Mouse (Mus musculus) CH12.LX (cell line): ENCODE measurements around the gene Arid5b. TPM values are rescaled to one million over a fixed set of nuclear protein-coding genes. Genes with fewer than 3 reads are reported as not detected.

Source experiments
- DNase-seq: peaks from one replicate; pipeline ENCODE4 v3.0.0-alpha.2; 2013; ENCODE audit errors: extremely low read depth
- H3K27ac ChIP-seq: 2 replicates; pipeline ENCODE4 v1.5.1; 2012; ENCODE audit warnings: low read depth, mild to moderate bottlenecking, control low read depth, moderate library complexity; ENCODE audit not compliant: insufficient read depth
- H3K27me3 ChIP-seq: replicated peaks from 2 replicates; pipeline ENCODE3; 2012; ENCODE audit warnings: inconsistent platforms
- H3K36me3 ChIP-seq, 2 experiments: replicated peaks in 1 of 2; 2 replicates each; pipeline versions ENCODE3 to v1.6.1; 2012; ENCODE audit warnings: inconsistent platforms in 1 of 2, low read length in 1 of 2, mild to moderate bottlenecking in 1 of 2, mixed read lengths in 1 of 2, moderate library complexity in 1 of 2; ENCODE audit not compliant: control insufficient read depth in 1 of 2, insufficient read depth in 1 of 2
- H3K4me1 ChIP-seq, 2 experiments: 2 replicates each; pipeline ENCODE4 v1.6.1; 2012; ENCODE audit warnings: inconsistent platforms in 1 of 2, moderate library complexity in 1 of 2; ENCODE audit not compliant: insufficient read depth in 2 of 2, control insufficient read depth in 1 of 2
- H3K4me2 ChIP-seq: 2 replicates; pipeline ENCODE4 v1.6.1; 2012; ENCODE audit warnings: low read depth, mild to moderate bottlenecking, control low read depth; ENCODE audit not compliant: poor library complexity, insufficient read depth, severe bottlenecking
- H3K4me3 ChIP-seq, 3 experiments: fragments of 150-350 bp in 1 of 3; sonication (generic) in 1 of 3; replicated peaks in 1 of 3; 2 replicates each; pipeline versions ENCODE3 to v1.5.1; 2011 to 2012; ENCODE audit warnings: low read depth in 2 of 3, low read length in 2 of 3, mild to moderate bottlenecking in 2 of 3, moderate library complexity in 2 of 3, control low read depth in 1 of 3, improper control_type of control experiment in 1 of 3, inconsistent platforms in 1 of 3, mixed read lengths in 1 of 3; ENCODE audit not compliant: poor library complexity in 1 of 3
- H3K79me2 ChIP-seq: replicated peaks from 2 replicates; pipeline ENCODE4 v1.6.1; 2012; ENCODE audit warnings: mild to moderate bottlenecking, moderate library complexity; ENCODE audit not compliant: control insufficient read depth, poor library complexity, insufficient read depth, severe bottlenecking; ENCODE audit errors: extremely low read depth
- H3K9ac ChIP-seq: 2 replicates; pipeline ENCODE4 v1.6.1; 2012; ENCODE audit warnings: low read depth, mild to moderate bottlenecking, control low read depth, moderate library complexity; ENCODE audit not compliant: insufficient read depth
- H3K9me3 ChIP-seq: replicated peaks from 2 replicates; pipeline ENCODE3; 2012; ENCODE audit warnings: low read length, inconsistent platforms, mixed read lengths
- CHD2 ChIP-seq: IDR thresholded peaks from 2 replicates; pipeline ENCODE4 v1.6.1; 2011; ENCODE audit warnings: low read length, improper control_type of control experiment
- CTCF ChIP-seq, 2 experiments: IDR thresholded peaks in 1 of 2; conservative IDR thresholded peaks in 1 of 2; 2 replicates each; pipeline ENCODE4 v1.5.1; 2011 to 2012; ENCODE audit warnings: low read depth in 2 of 2, low read length in 2 of 2, improper control_type of control experiment in 1 of 2, inconsistent platforms in 1 of 2, mild to moderate bottlenecking in 1 of 2, moderate library complexity in 1 of 2
- E2F4 ChIP-seq: IDR thresholded peaks from 2 replicates; pipeline ENCODE4 v1.6.1; 2011; ENCODE audit warnings: low read depth, low read length, improper control_type of control experiment; ENCODE audit not compliant: insufficient replicate concordance
- EP300 ChIP-seq: IDR thresholded peaks from 2 replicates; pipeline ENCODE4 v1.6.1; 2011; ENCODE audit warnings: low read length, improper control_type of control experiment
- GABPA ChIP-seq: IDR thresholded peaks from 2 replicates; pipeline ENCODE4 v1.6.1; 2012; ENCODE audit warnings: low read depth, low read length, improper control_type of control experiment, inconsistent platforms; ENCODE audit not compliant: insufficient replicate concordance
- HCFC1 ChIP-seq: IDR thresholded peaks from 2 replicates; pipeline ENCODE4 v1.6.1; 2012; ENCODE audit warnings: low read depth, mild to moderate bottlenecking, inconsistent platforms, low read length, improper control_type of control experiment
- IRF4 ChIP-seq: IDR thresholded peaks from 2 replicates; pipeline ENCODE4 v1.6.1; 2014; ENCODE audit warnings: low read depth, mild to moderate bottlenecking, inconsistent platforms, low read length, improper control_type of control experiment
- JUN ChIP-seq: IDR thresholded peaks from 2 replicates; pipeline ENCODE4 v1.6.1; 2011; ENCODE audit warnings: low read depth, mild to moderate bottlenecking, low read length, improper control_type of control experiment, moderate library complexity; ENCODE audit not compliant: insufficient read depth
- JUND ChIP-seq: conservative IDR thresholded peaks from 2 replicates; pipeline ENCODE4 v1.6.1; 2011; ENCODE audit warnings: low read depth, low read length, improper control_type of control experiment
- MAFK ChIP-seq: IDR thresholded peaks from 2 replicates; pipeline ENCODE4 v1.6.1; 2011; ENCODE audit warnings: low read length, improper control_type of control experiment; ENCODE audit not compliant: insufficient replicate concordance
- MAX ChIP-seq: IDR thresholded peaks from 2 replicates; pipeline ENCODE4 v1.6.1; 2011; ENCODE audit warnings: low read length, improper control_type of control experiment
- MAZ ChIP-seq: IDR thresholded peaks from 2 replicates; pipeline ENCODE4 v1.6.1; 2012; ENCODE audit warnings: low read depth, mild to moderate bottlenecking, inconsistent platforms, low read length, improper control_type of control experiment, moderate library complexity
- NELFE ChIP-seq: IDR thresholded peaks from 2 replicates; pipeline ENCODE4 v1.6.1; 2011; ENCODE audit warnings: low read depth, low read length, improper control_type of control experiment
- NRF1 ChIP-seq: IDR thresholded peaks from 2 replicates; pipeline ENCODE4 v1.6.1; 2014; ENCODE audit warnings: low read depth, mild to moderate bottlenecking, inconsistent platforms, low read length, improper control_type of control experiment, moderate library complexity
- PAX5 ChIP-seq: IDR thresholded peaks from 2 replicates; pipeline ENCODE4 v1.6.1; 2012; ENCODE audit warnings: low read length, inconsistent platforms, mixed read lengths
- RAD21 ChIP-seq: IDR thresholded peaks from 2 replicates; pipeline ENCODE4 v1.6.1; 2011; ENCODE audit warnings: low read depth, mild to moderate bottlenecking, low read length, improper control_type of control experiment, moderate library complexity
- RCOR1 ChIP-seq: conservative IDR thresholded peaks from 2 replicates; pipeline ENCODE4 v1.6.1; 2012; ENCODE audit warnings: low read depth, mild to moderate bottlenecking, inconsistent platforms, low read length, improper control_type of control experiment
- SMC3 ChIP-seq: IDR thresholded peaks from 2 replicates; pipeline ENCODE4 v1.6.1; 2011; ENCODE audit warnings: low read depth, low read length, improper control_type of control experiment
- TCF12 ChIP-seq: IDR thresholded peaks from 2 replicates; pipeline ENCODE4 v1.6.1; 2014; ENCODE audit warnings: low read depth, mild to moderate bottlenecking, inconsistent platforms, low read length, improper control_type of control experiment
- UBTF ChIP-seq: IDR thresholded peaks from 2 replicates; pipeline ENCODE4 v1.6.1; 2012; ENCODE audit warnings: low read depth, mild to moderate bottlenecking, inconsistent platforms, low read length, improper control_type of control experiment, moderate library complexity
- ZNF384 ChIP-seq: IDR thresholded peaks from 2 replicates; pipeline ENCODE4 v1.6.1; 2012; ENCODE audit warnings: low read depth, low read length, improper control_type of control experiment, inconsistent platforms
- dilution Hi-C: fragments of 300-500 bp; cut with MboI; formaldehyde crosslinking; loops from 2 replicates; pipeline ENCODE4 v1.14.3; 2020; ENCODE audit warnings: low sequenced_read_pairs; ENCODE audit not compliant: extremely low pct_unique_long_range_greater_than_20kb, extremely low pct_ligation_motif_present
- in situ Hi-C: fragments of 300-500 bp; cut with MboI; formaldehyde crosslinking; loops from 3 replicates; pipeline ENCODE4 v1.14.3; 2019; ENCODE audit warnings: low sequenced_read_pairs, low pct_ligation_motif_present, low pct_unique_long_range_greater_than_20kb, mixed read lengths
- polyA plus RNA-seq: library from polyadenylated mRNA; unstranded; fragments of >175 nt; gene quantifications from 2 replicates; pipeline ENCODE4 v1.2.1, GENCODE M21; 2012; ENCODE audit warnings: low read depth; ENCODE audit not compliant: insufficient read length
- total RNA-seq, 2 experiments: library from RNA; depleted of rRNA; stranded (reverse); fragments of 300-350 nt in 1 of 2; fragments of >200 nt in 1 of 2; gene quantifications; 2 replicates each; pipeline ENCODE4 v1.2.3; 2012 to 2014

The Arid5b gene
- total and polyA plus RNA-seq, 3 experiments, result 1.1 to 2.6 (median 1.8) TPM

GRCm38 (mm10) chr10:68164137-68164536 is 114.4 kb downstream of the Arid5b start:
- in situ Hi-C loops, result loop anchor here (10.0 kb wide), 1 partner anchor 111 kb away; the partner anchor contains the start of gene Arid5b
- no peaks in the 10 kb centered on the region for H3K79me2 ChIP-seq
- dilution Hi-C loops, result no loop called here
- H3K9ac ChIP-seq, result no peak overlapping the region
- no peak for TF ChIP-seq CTCF (conservative IDR thresholded peaks at IDR 0.05 in 1 of 2, IDR thresholded peaks at IDR 0.05 in 1 of 2; ENCODE audit: low read depth in 2 of 2, low read length in 2 of 2)
- no peak for TF ChIP-seq HCFC1
- no peak for TF ChIP-seq RAD21
- TF ChIP-seq GABPA, result no peak
- TF ChIP-seq MAX, result no peak
- no peak for TF ChIP-seq UBTF
- no peak for TF ChIP-seq ZNF384
- TF ChIP-seq MAZ, result no peak
- TF ChIP-seq NRF1, result no peak
- no peak for TF ChIP-seq JUND
- TF ChIP-seq SMC3, result no peak
- peaks cover 0 to 7% of the 10 kb centered on the region in 2 experiments for H3K36me3 ChIP-seq
- no peak for DNase-seq
- no peak overlapping the region for H3K4me3 ChIP-seq
- H3K9me3 ChIP-seq, result no peaks in the 10 kb centered on the region
- H3K27me3 ChIP-seq, result no peaks in the 10 kb centered on the region
- H3K4me1 ChIP-seq, result peaks cover 20 to 62% of the 10 kb centered on the region in 2 experiments
- no peak overlapping the region for H3K27ac ChIP-seq
- H3K4me2 ChIP-seq, result no peak overlapping the region

GRCm38 (mm10) chr10:68159759-68160158 is 118.8 kb downstream of the Arid5b start:
- peaks cover 6 to 23% of the 10 kb centered on the region in 2 experiments for H3K4me1 ChIP-seq
- H3K4me2 ChIP-seq, result no peak overlapping the region

More at GRCm38 (mm10) chr10:68159759-68160158, 118.8 kb downstream of the Arid5b start:
- in situ Hi-C loops (loop anchor here (10.0 kb wide), 1 partner anchor 115 kb away; the partner anchor contains the start of gene Arid5b), dilution Hi-C loops (no loop called here)
- Histone ChIP-seq H3K9ac (no peak overlapping the region), H3K27me3 (no peaks in the 10 kb centered on the region), H3K4me3 (no peak overlapping the region), H3K27ac (no peak overlapping the region), H3K79me2 (no peaks in the 10 kb centered on the region), H3K9me3 (no peaks in the 10 kb centered on the region), H3K36me3 (peaks cover 0 to 14% of the 10 kb centered on the region in 2 experiments)
- DNase-seq, result no peak
- TF ChIP-seq HCFC1 (no peak), JUN (no peak), NELFE (no peak), MAFK (no peak), MAZ (no peak), ZNF384 (no peak), RCOR1 (no peak), CHD2 (no peak), EP300 (no peak), PAX5 (no peak), IRF4 (no peak), E2F4 (no peak), TCF12 (no peak)
